In the genomic region with DNA sequence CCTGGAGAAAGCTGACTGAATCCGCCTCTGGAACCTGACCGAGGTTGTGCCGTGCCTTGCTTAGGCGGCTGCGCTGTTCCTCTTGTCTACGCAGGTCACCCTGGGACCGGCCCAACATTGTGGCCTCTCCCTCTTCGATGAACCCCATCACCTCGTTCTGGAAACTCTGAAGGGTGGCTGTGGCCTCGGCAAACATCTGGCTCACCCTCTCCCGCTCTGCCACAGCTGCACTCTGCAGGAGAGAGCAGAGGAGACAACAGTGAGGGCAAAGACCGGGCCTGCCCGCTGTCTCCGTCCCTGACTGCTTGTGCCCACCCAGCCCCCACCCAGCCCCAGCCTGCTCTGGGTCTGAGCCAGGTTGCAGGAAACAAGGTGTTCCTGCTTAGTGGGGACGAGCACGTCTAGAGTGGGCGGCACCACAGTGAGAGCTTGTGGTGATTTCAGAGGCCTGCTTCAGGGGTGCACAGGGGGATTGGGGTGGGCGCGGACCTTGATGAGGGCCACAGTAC, we compare ENCODE assay signal across 8 mouse cellular contexts. TPM values are rescaled to one million over a fixed set of nuclear protein-coding genes. Genes with fewer than 3 reads are reported as not detected.
DNase-seq lines count a peak whose midpoint lies in the region; ATAC-seq and TF ChIP-seq lines count a peak whose summit lies in the region.

No protein-coding gene starts in this region.

- TF ChIP-seq CTCF in left cerebral cortex, adult 2 months (IDR thresholded peaks at IDR 0.05), result no peak
- TF ChIP-seq CTCF in forebrain, postnatal 0 days (IDR thresholded peaks at IDR 0.05; ENCODE audit: low read depth), result no peak

- no peak overlapping the region for H3K9ac ChIP-seq in forebrain, postnatal 0 days
- no peak overlapping the region for H3K9ac ChIP-seq in stomach, embryonic 14.5 days (replicated peaks; ENCODE audit: low read depth, low read length)

- DNase-seq in left cerebral cortex, adult 2 months (ENCODE audit: extremely low spot score in 1 of 2, low spot score in 2 of 2), result no peak
- no peak for DNase-seq in left cerebral cortex, postnatal 10 days (ENCODE audit: extremely low spot score in 1 of 2, low spot score in 2 of 2)
- no peak for DNase-seq in forebrain, postnatal 0 days
- DNase-seq in kidney, postnatal 36 days, result peak; percentile 51 to 77
- no peak for DNase-seq in left cerebral cortex, postnatal 4 days
- no peak for DNase-seq in thymus, postnatal 10 days (ENCODE audit: low spot score in 2 of 2)
- no peak for DNase-seq in retina, embryonic 14.5 days (ENCODE audit: low spot score)

- peak overlapping the region; percentile 56 for H3K4me2 ChIP-seq in forebrain, postnatal 0 days (ENCODE audit: low read depth)
- H3K4me2 ChIP-seq in stomach, embryonic 14.5 days (replicated peaks; ENCODE audit: low read depth, low read length), result peak overlapping the region; percentile 66

- no peak overlapping the region for H3K4me3 ChIP-seq in left cerebral cortex, adult 2 months
- no peak overlapping the region for H3K4me3 ChIP-seq in forebrain, postnatal 0 days (ENCODE audit: low read depth, low read length)
- H3K4me3 ChIP-seq in stomach, embryonic 14.5 days (ENCODE audit: low read depth, low read length), result peak overlapping the region; percentile 52; the same call in 1 of the 2 replicates

- no peaks in the 10 kb centered on the region for H3K36me3 ChIP-seq in forebrain, postnatal 0 days (ENCODE audit: insufficient read depth)
- H3K36me3 ChIP-seq in stomach, embryonic 14.5 days (ENCODE audit: control insufficient read depth, insufficient read depth, low read length), result no peaks in the 10 kb centered on the region

- 16% methylated on average over 19 of the region's 19 CpGs for WGBS in forebrain, postnatal 0 days
- 36% methylated on average over 19 of the region's 19 CpGs for WGBS in stomach, embryonic 14.5 days

- intact Hi-C loops in left cerebral cortex, adult 2 months (cut with DNase I), result no loop called here
- intact Hi-C loops in left cerebral cortex, postnatal 10 days (cut with DNase I), result no loop called here
- intact Hi-C loops in left cerebral cortex, postnatal 4 days (cut with DNase I), result no loop called here

- H3K27me3 ChIP-seq in forebrain, postnatal 0 days (ENCODE audit: insufficient read depth, low read length), result peaks cover 42% of the 10 kb centered on the region
- peaks cover 17% of the 10 kb centered on the region for H3K27me3 ChIP-seq in stomach, embryonic 14.5 days (ENCODE audit: control insufficient read depth, insufficient read depth, low read length)

- ATAC-seq in forebrain, postnatal 0 days, result no peak
- no peak for ATAC-seq in stomach, embryonic 14.5 days (ENCODE audit: insufficient number of reproducible peaks, insufficient read depth, low FRiP score, low read depth)

- H3K9me3 ChIP-seq in forebrain, postnatal 0 days (ENCODE audit: low read length), result no peaks in the 10 kb centered on the region
- H3K9me3 ChIP-seq in stomach, embryonic 14.5 days (ENCODE audit: control insufficient read depth, low read depth, low read length), result no peaks in the 10 kb centered on the region

- peak overlapping the region; percentile 25; the same call in 1 of the 2 replicates for H3K27ac ChIP-seq in left cerebral cortex, adult 2 months
- no peak overlapping the region for H3K27ac ChIP-seq in forebrain, postnatal 0 days (ENCODE audit: low read depth, low read length)
- H3K27ac ChIP-seq in stomach, embryonic 14.5 days (ENCODE audit: low read length), result no peak overlapping the region

- H3K4me1 ChIP-seq in forebrain, postnatal 0 days (ENCODE audit: insufficient read depth), result no peaks in the 10 kb centered on the region
- H3K4me1 ChIP-seq in stomach, embryonic 14.5 days (ENCODE audit: control insufficient read depth, insufficient read depth, low read length), result peaks cover 60% of the 10 kb centered on the region

RNA-seq across cellular contexts. Expression of a gene that starts 19.2 kb away (rescaled TPM):
- total RNA-seq in left cerebral cortex, adult 2 months (2021), result 1 to 10 TPM; 5.2 to 8.0 TPM
- total RNA-seq in left cerebral cortex, postnatal 10 days (2021), result 1 to 10 TPM; 6.2 to 7.9 TPM
- total RNA-seq in forebrain, postnatal 0 days (2014; rRNA removed), result 10.5 and 13.0 TPM in 2 replicates
- polyA plus RNA-seq in forebrain, postnatal 0 days (2015; fragmentation: Nextera tagmentation; extraction: Ambion mirVana), result 6.6 and 7.8 TPM in 2 replicates
- polyA plus RNA-seq in stomach, embryonic 14.5 days (2014; fragmentation: Nextera tagmentation; extraction: Ambion mirVana), result 12.2 and 17.3 TPM in 2 replicates
- 1 to 10 TPM; 9.2 to 9.3 TPM for total RNA-seq in left cerebral cortex, postnatal 4 days (2021)

RNA-seq across cellular contexts. Expression of a gene that starts 21.0 kb away (rescaled TPM):
- total RNA-seq in left cerebral cortex, adult 2 months (2021), result 100 to 1,000 TPM; 387 to 414 TPM
- 100 to 1,000 TPM; 229 to 234 TPM for total RNA-seq in left cerebral cortex, postnatal 10 days (2021)
- total RNA-seq in forebrain, postnatal 0 days (2014; rRNA removed), result 94.7 and 130 TPM in 2 replicates
- polyA plus RNA-seq in forebrain, postnatal 0 days (2015; fragmentation: Nextera tagmentation; extraction: Ambion mirVana), result 281 and 287 TPM in 2 replicates
- 74.0 and 82.4 TPM in 2 replicates for polyA plus RNA-seq in stomach, embryonic 14.5 days (2014; fragmentation: Nextera tagmentation; extraction: Ambion mirVana)
- total RNA-seq in left cerebral cortex, postnatal 4 days (2021), result 100 to 1,000 TPM; 171 to 176 TPM

RNA-seq across cellular contexts. Expression of a gene that starts 23.1 kb away (rescaled TPM):
- total RNA-seq in left cerebral cortex, adult 2 months (2021), result 1 to 10 TPM; 7.6 to 9.1 TPM
- total RNA-seq in left cerebral cortex, postnatal 10 days (2021), result 1 to 10 TPM; 6.2 to 6.6 TPM
- total RNA-seq in forebrain, postnatal 0 days (2014; rRNA removed), result 4.2 and 5.0 TPM in 2 replicates
- polyA plus RNA-seq in forebrain, postnatal 0 days (2015; fragmentation: Nextera tagmentation; extraction: Ambion mirVana), result 1.2 and 1.9 TPM in 2 replicates
- 5.0 and 6.4 TPM in 2 replicates for polyA plus RNA-seq in stomach, embryonic 14.5 days (2014; fragmentation: Nextera tagmentation; extraction: Ambion mirVana)
- 1 to 10 TPM; 4.9 to 5.2 TPM for total RNA-seq in left cerebral cortex, postnatal 4 days (2021)

RNA-seq across cellular contexts. Expression of a gene that starts 30.1 kb away (rescaled TPM):
- 1 to 10 TPM; 1.5 to 2.0 TPM for total RNA-seq in left cerebral cortex, adult 2 months (2021)
- 1 to 10 TPM in 1 of 2 experiments, under 1 TPM in 1; 0.63 to 1.2 TPM for total RNA-seq in left cerebral cortex, postnatal 10 days (2021)
- total RNA-seq in forebrain, postnatal 0 days (2014; rRNA removed), result 0.46 and 0.86 TPM in 2 replicates
- polyA plus RNA-seq in forebrain, postnatal 0 days (2015; fragmentation: Nextera tagmentation; extraction: Ambion mirVana), result 0.29 and 0.58 TPM in 2 replicates
- 3.7 and 4.7 TPM in 2 replicates for polyA plus RNA-seq in stomach, embryonic 14.5 days (2014; fragmentation: Nextera tagmentation; extraction: Ambion mirVana)
- 1 to 10 TPM in 1 of 2 experiments, under 1 TPM in 1; 0.56 to 1.2 TPM for total RNA-seq in left cerebral cortex, postnatal 4 days (2021)

RNA-seq across cellular contexts. Expression of a gene that starts 30.8 kb away (rescaled TPM):
- 10 to 100 TPM; 59.4 to 66.8 TPM for total RNA-seq in left cerebral cortex, adult 2 months (2021)
- 10 to 100 TPM; 52.2 to 54.6 TPM for total RNA-seq in left cerebral cortex, postnatal 10 days (2021)
- 56.7 and 67.8 TPM in 2 replicates for total RNA-seq in forebrain, postnatal 0 days (2014; rRNA removed)
- polyA plus RNA-seq in forebrain, postnatal 0 days (2015; fragmentation: Nextera tagmentation; extraction: Ambion mirVana), result 60.7 and 63.6 TPM in 2 replicates
- polyA plus RNA-seq in stomach, embryonic 14.5 days (2014; fragmentation: Nextera tagmentation; extraction: Ambion mirVana), result 93.9 and 94.2 TPM in 2 replicates
- total RNA-seq in left cerebral cortex, postnatal 4 days (2021), result 10 to 100 TPM; 52.2 to 54.0 TPM

Comparison
In these comparisons a context has a peak if more than half of its experiments do, and no peak if none do; other contexts are left out.
1. DNase-seq: peak in kidney, postnatal 36 days (2 of 2); none in left cerebral cortex, adult 2 months (0 of 2), left cerebral cortex, postnatal 10 days (0 of 2), forebrain, postnatal 0 days (single experiment), left cerebral cortex, postnatal 4 days (single experiment), thymus, postnatal 10 days (0 of 2) and retina, embryonic 14.5 days (single experiment).